Mouse (Mus musculus) liver, embryonic 14.5 days (tissue): ENCODE measurements around the gene Mok.

Source experiments
- CTCF ChIP-seq: IDR thresholded peaks from 2 replicates; pipeline ENCODE4 v1.5.1; 2016; ENCODE audit warnings: antibody characterized with exemption, low read depth, control low read depth
- EP300 ChIP-seq: IDR thresholded peaks from 2 replicates; pipeline ENCODE4 v1.6.1; 2016; ENCODE audit warnings: antibody characterized with exemption, low read depth

DNA sequence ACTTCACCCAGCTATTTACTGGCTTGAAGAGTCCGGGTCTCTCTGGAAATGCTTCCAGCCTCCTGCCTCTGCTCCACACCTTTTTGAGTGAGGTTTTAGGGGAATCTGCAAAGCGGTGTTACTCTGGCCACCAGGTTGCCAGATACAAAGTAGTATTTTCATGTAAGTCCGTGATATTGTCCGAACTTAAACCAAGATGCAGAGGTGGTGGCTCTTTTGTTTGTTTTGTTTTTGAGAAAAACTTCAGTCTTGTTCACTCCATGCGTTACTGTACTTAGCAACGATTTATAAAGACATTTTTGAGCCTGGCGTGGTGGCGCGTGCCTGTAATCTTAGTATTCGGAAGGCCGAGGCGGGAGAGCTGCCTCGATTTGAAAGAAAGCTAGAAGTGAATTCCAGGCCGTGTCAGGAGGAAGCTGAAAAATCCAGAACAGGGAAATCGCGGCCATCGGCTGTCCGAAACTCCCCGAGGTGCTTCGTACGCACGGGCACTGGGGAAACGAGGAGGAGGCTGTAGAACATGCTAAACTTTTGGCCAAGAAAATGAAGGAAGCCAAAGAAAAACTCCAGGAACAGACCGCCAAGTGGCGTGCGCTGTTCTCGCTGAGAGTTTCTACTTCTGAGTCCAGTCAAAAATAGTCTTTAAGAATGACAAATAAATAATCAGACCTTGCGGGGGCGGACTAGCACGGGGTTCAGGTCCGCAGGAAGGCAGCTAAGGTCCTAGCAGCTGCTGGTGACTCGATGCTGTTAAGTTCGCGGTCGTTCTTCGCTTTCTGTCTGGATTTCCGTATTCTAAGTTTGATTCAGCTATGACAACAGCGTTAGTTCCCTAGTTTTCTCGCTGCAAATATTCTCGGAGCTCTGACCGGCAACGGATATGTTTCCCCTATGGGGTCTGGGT, 3.7 kb upstream of the Mok start:
- no peak for TF ChIP-seq CTCF
- TF ChIP-seq EP300 = no peak
